Mouse (Mus musculus) large intestine, adult 2 months (tissue): ENCODE data around the gene Nhsl1. TPM values are rescaled to one million over a fixed set of nuclear protein-coding genes. Genes with fewer than 3 reads are reported as not detected.
"Not testable (repeated sequence)": the region's sequence is repeated elsewhere in the genome, so short reads cannot be mapped to it uniquely, and the experiment has no call there.

Source experiments
- DNase-seq: peaks from one replicate; pipeline ENCODE4 v3.0.0-alpha.2; 2012; ENCODE audit warnings: low read depth, low spot score
- WGBS: fragments of 180-500 bp; shearing (Covaris S2); methylation state at CpG from one replicate; pipeline ENCODE4 v1.1.7; 2018; 5-methylcytosine and 5-hydroxymethylcytosine counted together
- polyA plus RNA-seq: library from polyadenylated mRNA; depleted of rRNA; stranded (reverse); fragments of >200 nt; gene quantifications from 2 replicates; pipeline ENCODE4 v1.2.3, GENCODE M21; 2012

Gene Nhsl1
- polyA plus RNA-seq, 1 experiment = 20.9 TPM

DNA sequence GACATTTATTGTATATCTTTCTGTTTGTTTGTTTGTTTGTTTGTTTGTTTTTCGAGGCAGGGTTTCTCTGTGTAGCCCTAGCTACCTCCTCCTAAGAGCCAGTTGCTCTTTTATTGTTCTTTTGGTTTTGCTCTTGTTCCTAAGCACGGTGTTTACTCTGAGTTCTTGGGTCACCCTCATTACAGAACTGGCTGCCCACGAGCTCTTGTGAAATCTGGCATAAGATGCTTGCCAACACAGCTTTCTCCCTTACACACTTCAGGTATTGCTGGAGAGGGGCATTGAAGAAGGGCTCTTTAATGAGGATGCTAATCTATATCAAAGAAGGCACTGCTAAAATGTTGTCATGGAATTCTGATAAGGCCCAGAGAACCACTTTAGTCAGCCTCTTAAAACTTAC, 191.9 kb downstream of the Nhsl1 start:
- 47% methylated on average over 3 of the region's 3 CpGs for WGBS
- no peak for DNase-seq

DNA sequence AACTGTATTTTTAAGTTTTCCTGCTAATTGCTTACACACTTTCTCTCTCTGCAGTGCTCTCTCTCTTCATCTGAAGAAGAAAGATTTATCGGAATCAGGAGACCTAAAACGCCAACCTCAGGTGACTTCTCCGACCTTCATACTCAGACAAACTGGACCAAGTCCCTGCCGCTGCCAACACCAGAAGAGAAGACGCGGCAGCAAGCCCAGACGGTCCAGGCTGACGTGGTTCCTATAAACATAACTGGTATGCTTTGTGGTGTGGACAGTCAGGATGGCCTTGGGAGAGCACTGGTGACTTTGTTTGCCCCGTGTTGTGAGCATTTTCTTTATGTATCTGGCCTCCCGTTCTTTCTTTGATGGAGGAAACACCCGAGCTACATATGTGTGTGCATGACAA, 192.7 kb downstream of the Nhsl1 start:
- no peak for DNase-seq
- WGBS = 79% methylated on average over 11 of the region's 11 CpGs

DNA sequence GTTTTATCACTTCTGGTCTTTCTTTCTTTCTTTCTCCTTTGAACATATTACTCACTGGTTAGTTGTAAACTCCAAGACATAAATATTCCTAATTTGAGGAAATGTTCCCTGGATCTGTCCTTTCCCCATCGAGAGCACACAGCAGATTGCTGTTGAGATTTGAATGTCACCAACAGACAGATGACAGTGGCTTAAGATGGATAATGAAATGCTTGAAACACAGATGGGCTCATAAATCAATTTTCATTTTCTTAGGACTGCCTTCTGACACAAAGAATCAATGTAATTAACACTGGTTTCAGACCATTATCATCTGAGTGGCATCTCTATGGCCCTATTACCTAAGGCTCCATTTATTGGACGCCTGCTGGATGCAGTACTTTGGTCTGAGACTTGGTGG, 203.8 kb downstream of the Nhsl1 start:
- no peak for DNase-seq
- 74% methylated on average over 2 of the region's 2 CpGs for WGBS

- 88% methylated on average over 15 of the region's 15 CpGs for WGBS
- DNase-seq = no peak
These were observed 206.5 kb downstream of the Nhsl1 start for GRCm38 (mm10) chr10:18525311-18525710.

DNA sequence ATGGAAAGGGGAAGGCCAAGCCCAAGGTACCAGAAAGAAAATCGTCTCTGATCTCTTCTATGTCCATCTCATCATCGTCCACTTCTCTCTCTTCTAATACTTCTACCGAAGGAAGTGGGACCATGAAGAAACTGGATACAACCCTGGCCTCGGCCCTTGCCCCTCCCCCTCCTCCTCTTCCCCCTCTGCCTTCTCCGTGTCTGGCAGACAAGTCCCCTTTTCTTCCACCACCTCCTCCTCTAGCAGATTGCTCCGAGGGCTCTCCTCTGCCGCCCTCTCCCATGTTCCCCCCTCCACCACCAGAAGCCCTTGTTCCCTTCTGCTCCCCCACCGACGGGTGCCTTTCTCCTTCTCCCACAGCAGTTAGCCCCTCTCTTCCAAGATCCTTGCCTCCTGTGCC, 206.9 kb downstream of the Nhsl1 start:
- no peak for DNase-seq
- 79% methylated on average over 9 of the region's 9 CpGs for WGBS

- no peak for DNase-seq
- WGBS = 83% methylated on average over 22 of the region's 22 CpGs
These were observed 207.5 kb downstream of the Nhsl1 start for GRCm38 (mm10) chr10:18526184-18526850.

DNA sequence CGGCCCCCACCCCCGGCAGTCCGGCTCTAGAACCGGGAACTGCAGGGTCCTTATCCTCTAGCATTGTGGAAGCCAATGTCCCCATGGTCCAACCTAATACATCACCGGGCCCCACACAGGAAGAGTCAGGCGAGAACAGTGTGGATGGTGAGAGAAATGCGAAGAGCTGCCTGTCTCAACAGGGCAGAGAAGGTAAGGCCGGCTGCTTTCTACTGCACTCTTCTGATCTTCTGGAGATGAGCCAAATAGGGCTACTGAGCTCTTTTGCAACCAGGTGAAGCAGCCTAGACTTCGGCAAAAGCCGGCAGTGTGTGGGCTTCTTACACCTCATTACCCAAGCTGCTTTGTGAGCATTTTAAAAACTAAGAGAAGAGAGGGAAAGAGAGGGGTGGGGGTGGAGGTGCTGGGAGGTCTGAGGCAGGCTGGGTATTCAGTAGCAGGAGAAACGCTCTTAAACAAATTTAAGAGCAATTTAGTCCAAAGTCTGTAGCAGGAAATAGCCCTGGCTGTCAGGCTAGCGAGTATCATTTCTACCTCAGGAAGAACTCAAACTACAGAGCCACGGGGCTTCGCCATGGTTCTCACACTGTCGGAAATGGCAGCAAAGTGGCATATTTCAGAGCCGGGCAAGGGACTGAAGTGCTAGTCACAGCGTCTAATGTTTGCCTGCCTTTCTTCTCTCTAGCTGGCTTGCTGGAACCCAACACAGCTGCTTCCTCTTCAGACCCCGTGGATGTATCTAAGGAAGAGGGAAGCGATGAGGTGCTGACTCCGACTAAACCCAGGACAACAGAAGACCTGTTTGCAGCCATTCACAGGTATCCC, 208.3 kb downstream of the Nhsl1 start:
- WGBS = 32% methylated on average over 20 of the region's 20 CpGs
- no peak for DNase-seq

DNA sequence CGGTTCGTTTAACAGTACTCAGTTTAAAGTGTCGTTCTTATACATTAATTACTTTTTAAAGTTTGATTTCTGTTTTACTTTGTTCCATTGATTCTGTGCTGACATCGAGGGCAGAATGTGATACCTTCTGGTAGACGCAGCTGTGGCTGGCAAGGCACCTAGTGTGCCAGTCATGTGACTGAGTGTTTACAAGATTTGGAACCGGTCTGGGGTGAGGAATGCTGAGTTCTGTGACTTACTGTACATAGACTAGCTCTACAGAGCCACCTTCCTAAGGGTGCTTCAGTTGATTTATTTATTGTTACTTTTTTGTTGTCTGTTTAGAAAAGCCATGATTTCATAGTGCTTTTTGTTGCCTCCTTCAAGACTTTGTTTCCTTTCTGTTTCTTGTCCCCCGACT, 209.0 kb downstream of the Nhsl1 start:
- 25% methylated on average over 7 of the region's 7 CpGs for WGBS
- no peak for DNase-seq

- 38% methylated on average over 5 of the region's 5 CpGs for WGBS
- no peak for DNase-seq
These were observed 209.7 kb downstream of the Nhsl1 start for GRCm38 (mm10) chr10:18528475-18528874.

DNA sequence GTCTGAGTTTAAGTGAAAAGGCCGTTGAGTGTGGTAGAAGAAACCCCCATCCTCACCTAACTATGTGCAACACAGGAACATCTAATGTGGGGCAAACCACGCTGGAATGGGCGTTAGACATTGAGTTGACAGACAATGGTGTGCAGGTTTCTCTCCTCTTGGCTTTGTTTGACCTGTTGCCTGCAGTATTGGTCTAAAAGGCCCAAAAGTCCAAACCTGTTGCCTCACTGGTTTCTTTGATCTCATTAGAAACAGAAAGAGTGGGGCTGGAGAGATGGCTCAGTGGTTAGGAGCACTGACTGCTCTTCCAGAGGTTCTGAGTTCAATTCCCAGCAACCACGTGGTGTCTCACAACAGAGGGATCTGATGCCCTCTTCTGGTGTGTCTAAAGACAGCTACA, 210.4 kb downstream of the Nhsl1 start:
- DNase-seq = no peak
- WGBS = 88% methylated on average over 4 of the region's 4 CpGs

DNA sequence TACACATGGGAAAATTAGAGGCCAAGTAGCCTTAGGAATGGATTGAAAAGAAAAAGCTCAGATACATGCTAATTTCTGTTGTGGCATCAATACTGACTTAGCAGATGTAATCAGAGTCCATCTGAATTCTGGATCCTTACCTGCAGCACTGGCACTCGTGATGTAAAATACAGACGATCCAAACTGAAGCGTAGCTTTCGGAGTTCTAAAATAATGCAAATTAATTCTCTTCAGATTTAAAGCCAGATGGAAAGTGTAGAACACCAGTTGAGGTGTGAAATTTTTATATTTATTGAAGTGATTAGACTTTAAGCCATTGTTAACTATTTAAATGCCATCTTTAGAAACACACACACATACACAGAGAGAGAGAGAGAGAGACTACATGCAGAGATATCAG, 211.4 kb downstream of the Nhsl1 start:
- WGBS = 94% methylated on average over 4 of the region's 4 CpGs

DNA sequence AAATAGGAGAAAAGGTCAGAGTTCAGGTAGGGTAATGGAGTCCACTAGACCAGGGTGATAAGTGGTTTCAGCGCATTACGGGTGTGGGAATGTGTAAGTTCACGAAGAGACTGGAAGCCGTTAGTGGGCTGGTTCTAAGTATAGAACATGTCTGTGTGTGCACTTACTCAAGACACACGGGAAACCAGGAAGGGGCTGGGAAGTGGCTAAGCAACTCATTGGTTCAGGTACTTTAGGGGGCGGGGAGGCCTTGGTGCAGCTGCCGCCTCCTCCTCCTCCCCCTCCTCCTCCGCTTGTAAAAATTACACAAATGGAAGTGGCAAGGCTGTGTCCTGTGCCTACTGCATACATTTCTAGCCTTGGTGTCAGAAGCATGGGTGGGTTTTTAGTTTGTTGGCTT, 213.5 kb downstream of the Nhsl1 start:
- 67% methylated on average over 8 of the region's 8 CpGs for WGBS
- no peak for DNase-seq

More for the DNA sequence above, 211.4 kb downstream of the Nhsl1 start:
- DNase-seq = no peak

GRCm38 (mm10) chr10:18536889-18537288, 218.1 kb downstream of the Nhsl1 start:
- DNase-seq = no peak
- 86% methylated on average over 2 of the region's 2 CpGs for WGBS

DNA sequence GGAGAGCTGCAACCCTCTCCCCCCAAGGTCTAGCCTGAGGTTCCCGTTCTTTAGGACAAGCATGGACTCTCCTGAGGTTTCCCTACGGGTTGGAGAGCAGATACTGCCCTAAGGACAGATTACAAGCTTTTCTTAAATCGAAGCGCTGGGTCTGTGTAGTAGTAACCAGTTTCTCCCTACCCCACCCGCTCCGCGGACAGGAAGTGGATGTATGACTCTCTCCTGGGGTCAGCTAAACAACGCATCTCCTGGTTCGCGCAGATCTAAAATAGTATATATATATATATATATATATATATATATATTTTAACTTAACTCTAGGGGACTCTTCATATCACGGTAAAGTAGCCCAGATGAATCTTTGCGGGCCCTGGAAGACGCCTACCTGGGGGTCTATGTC, 226.5 kb downstream of the Nhsl1 start:
- DNase-seq = no peak
- 11% methylated on average over 13 of the region's 13 CpGs for WGBS

DNA sequence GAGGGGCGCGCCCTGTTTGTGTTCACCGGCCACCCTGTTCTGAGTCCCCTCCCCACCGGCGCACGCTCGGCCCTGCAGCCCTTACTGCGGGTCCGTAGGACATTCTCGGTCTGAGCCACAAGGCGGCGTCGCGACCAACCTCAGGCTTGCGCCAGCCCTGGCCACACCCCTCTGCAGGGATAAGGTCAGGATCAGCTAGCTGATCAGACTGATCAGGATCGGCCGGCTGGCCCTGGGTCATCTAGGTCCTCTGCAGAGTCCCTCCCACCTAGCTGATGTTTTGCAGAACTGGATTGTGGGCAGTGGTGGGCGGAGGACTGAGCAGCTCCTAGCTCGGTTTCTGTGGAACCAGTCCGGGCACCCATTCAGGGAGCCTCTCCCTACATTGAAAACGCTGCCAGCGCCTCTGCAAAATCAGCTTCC, 227.0 kb downstream of the Nhsl1 start, which contains the start of gene Hebp2:
TSS of gene Hebp2 (minus strand) at position 264 of the 423 bp plus-strand sequence.
- DNase-seq = no peak

GRCm38 (mm10) chr10:18547381-18547780, 228.6 kb downstream of the Nhsl1 start:
- 39% methylated on average over 4 of the region's 4 CpGs for WGBS

More for the DNA sequence above, 227.0 kb downstream of the Nhsl1 start, which contains the start of gene Hebp2:
- WGBS = 1% methylated on average over 22 of the region's 22 CpGs

GRCm38 (mm10) chr10:18549321-18550216, 230.8 kb downstream of the Nhsl1 start:
- 42% methylated on average over 35 of the region's 35 CpGs for WGBS

More at GRCm38 (mm10) chr10:18547381-18547780, 228.6 kb downstream of the Nhsl1 start:
- DNase-seq = no peak

DNA sequence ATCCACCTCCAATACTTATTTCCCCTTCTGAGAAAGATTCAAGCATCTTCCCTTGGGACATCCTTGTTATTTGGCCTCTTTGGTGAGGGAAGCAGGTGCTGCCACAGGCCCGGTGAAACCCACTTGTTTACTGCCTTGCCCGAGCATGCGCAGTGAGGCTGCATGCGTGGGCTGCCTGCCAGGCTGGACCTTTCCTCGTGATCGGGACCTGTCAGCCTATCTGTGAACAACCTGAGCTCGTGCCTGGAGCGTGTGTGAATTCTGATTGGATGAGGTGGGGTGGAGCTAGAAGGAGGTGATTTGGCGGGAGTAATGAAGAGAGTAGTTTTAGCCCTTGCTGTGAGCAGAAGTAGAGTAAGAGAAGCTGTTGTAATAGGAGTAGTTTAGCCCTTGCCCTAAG, 240.3 kb downstream of the Nhsl1 start:
- 87% methylated on average over 9 of the region's 9 CpGs for WGBS

More at GRCm38 (mm10) chr10:18549321-18550216, 230.8 kb downstream of the Nhsl1 start:
- DNase-seq = no peak

DNA sequence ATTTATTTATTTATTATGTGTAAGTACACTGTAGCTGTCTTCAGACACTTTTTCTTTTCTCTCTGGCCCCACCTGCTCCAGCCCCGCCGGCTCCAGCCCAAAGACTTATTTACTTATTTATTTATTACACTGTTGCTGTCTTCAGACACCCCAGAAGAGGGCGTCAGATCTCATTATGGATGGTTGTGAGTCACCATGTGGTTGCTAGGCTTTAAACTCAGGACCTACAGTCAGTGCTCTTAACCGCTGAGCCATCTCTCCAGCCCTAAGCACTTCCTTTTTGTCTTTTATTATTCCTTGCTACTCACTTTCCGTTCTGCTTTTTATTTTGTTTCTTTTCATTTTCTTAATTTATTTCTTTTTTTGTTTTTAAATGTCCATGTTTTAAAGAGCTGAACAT, 242.7 kb downstream of the Nhsl1 start:
- 40% methylated on average over 5 of the region's 5 CpGs for WGBS
- DNase-seq = no peak

More for the DNA sequence above, 240.3 kb downstream of the Nhsl1 start:
- DNase-seq = not testable (repeated sequence)

GRCm38 (mm10) chr10:18562940-18563339, 244.2 kb downstream of the Nhsl1 start:
- WGBS = 3% methylated on average over 4 of the region's 4 CpGs
- DNase-seq = no peak
